Mouse (Mus musculus) intestine, embryonic 15.5 days (tissue): ENCODE results near the gene Foxj2. TPM values are rescaled to one million over a fixed set of nuclear protein-coding genes. Genes with fewer than 3 reads are reported as not detected.

Experiments used
- ATAC-seq: fragments of 200-750 bp; cut with Nextera tagmentation; 2 replicates; pipeline ENCODE4 v1.8.0; 2017; ENCODE audit warnings: moderate TSS enrichment, moderate library complexity
- H3K27ac ChIP-seq: fragments of 300-500 bp; sonication (generic); 2 replicates; pipeline ENCODE4 v1.5.1; 2015; ENCODE audit warnings: mild to moderate bottlenecking, inconsistent platforms
- H3K27me3 ChIP-seq: fragments of 300-500 bp; sonication (generic); replicated peaks from 2 replicates; pipeline ENCODE4 v1.6.1; 2015; ENCODE audit warnings: inconsistent platforms
- H3K36me3 ChIP-seq: fragments of 300-500 bp; sonication (generic); 2 replicates; pipeline ENCODE4 v1.6.1; 2015; ENCODE audit warnings: inconsistent platforms
- H3K4me1 ChIP-seq: fragments of 300-500 bp; sonication (generic); replicated peaks from 2 replicates; pipeline ENCODE4 v1.6.1; 2015; ENCODE audit warnings: inconsistent platforms
- H3K4me2 ChIP-seq: fragments of 300-500 bp; sonication (generic); replicated peaks from 2 replicates; pipeline ENCODE4 v1.6.1; 2015; ENCODE audit warnings: mild to moderate bottlenecking, inconsistent platforms
- H3K4me3 ChIP-seq: fragments of 300-500 bp; sonication (generic); replicated peaks from 2 replicates; pipeline ENCODE4 v1.5.1; 2015; ENCODE audit warnings: inconsistent platforms
- H3K9ac ChIP-seq: fragments of 300-500 bp; sonication (generic); 2 replicates; pipeline ENCODE4 v1.6.1; 2015; ENCODE audit warnings: inconsistent platforms
- H3K9me3 ChIP-seq: fragments of 300-500 bp; sonication (generic); 2 replicates; pipeline ENCODE4 v1.6.1; 2016; ENCODE audit warnings: inconsistent platforms
- WGBS: fragments of 180-500 bp; shearing (Covaris S2); methylation state at CpG from one replicate; pipeline ENCODE4 v1.1.7; 2015; 5-methylcytosine and 5-hydroxymethylcytosine counted together
- polyA plus RNA-seq: library from polyadenylated mRNA; unstranded; fragments of >200 nt; fragmentation: Nextera tagmentation; extraction: Ambion mirVana; gene quantifications from 2 replicates; pipeline ENCODE4 v1.2.1, GENCODE M21; 2015

The Foxj2 gene
- polyA plus RNA-seq, 1 experiment from 2014 or later: 3.9 TPM

GRCm38 (mm10) chr6:122854552-122854951 lies 34.8 kb downstream of the Foxj2 start:
- 74% methylated on average over 12 of the region's 12 CpGs for WGBS
- Histone ChIP-seq H3K27me3 (no peaks in the 10 kb centered on the region), H3K27ac (no peak overlapping the region), H3K9me3 (no peaks in the 10 kb centered on the region), H3K4me1 (no peaks in the 10 kb centered on the region), H3K4me2 (no peak overlapping the region), H3K36me3 (no peaks in the 10 kb centered on the region), H3K4me3 (no peak overlapping the region), H3K9ac (no peak overlapping the region)
- ATAC-seq: no peak

GRCm38 (mm10) chr6:122855955-122856354 lies 36.2 kb downstream of the Foxj2 start, which contains the start of gene C3ar1:
Gene C3ar1, minus strand, starts transcription at chr6:122856161.
- Histone ChIP-seq H3K9ac (no peak within 1 kb of the TSS), H3K4me2 (no peak within 1 kb of the TSS), H3K27me3 (no peaks in the 10 kb centered on the region), H3K4me3 (no peak within 1 kb of the TSS), H3K36me3 (no peaks in the 10 kb centered on the region), H3K9me3 (no peaks in the 10 kb centered on the region; the same call in 1 of the 2 replicates), H3K27ac (no peak within 1 kb of the TSS), H3K4me1 (no peaks in the 10 kb centered on the region)
- WGBS: 58% methylated on average over 7 of the region's 7 CpGs
- 0 out of 2 replicates have a peak, but pooled peaks have one; percentile 61 for ATAC-seq

DNA sequence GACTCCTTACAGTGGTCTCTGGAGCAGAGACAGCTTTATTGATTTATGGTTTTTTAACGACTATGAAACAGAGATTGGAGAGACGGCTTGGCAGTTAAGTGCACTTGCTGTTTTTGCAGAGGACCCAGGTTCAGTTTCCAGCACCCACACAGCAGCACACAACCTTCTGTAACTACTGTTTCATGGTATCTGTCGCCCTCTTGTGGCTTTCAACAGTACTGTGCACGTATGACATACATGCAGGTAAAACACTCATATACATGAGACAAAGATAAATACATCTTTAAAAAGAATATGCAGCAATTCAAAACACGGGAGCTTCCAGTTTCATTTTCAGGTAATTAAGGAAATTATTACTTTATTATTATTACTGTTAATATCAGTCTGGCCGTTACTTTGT lies 42.7 kb downstream of the Foxj2 start:
- H3K4me1 ChIP-seq: no peaks in the 10 kb centered on the region
- H3K4me3 ChIP-seq: no peak overlapping the region
- no peak overlapping the region for H3K27ac ChIP-seq
- peaks cover 4% of the 10 kb centered on the region; the same call in 1 of the 2 replicates for H3K9me3 ChIP-seq
- ATAC-seq: no peak
- no peak overlapping the region for H3K9ac ChIP-seq
- H3K4me2 ChIP-seq: no peak overlapping the region
- H3K36me3 ChIP-seq: no peaks in the 10 kb centered on the region
- H3K27me3 ChIP-seq: no peaks in the 10 kb centered on the region
- 67% methylated on average over 6 of the region's 6 CpGs for WGBS

DNA sequence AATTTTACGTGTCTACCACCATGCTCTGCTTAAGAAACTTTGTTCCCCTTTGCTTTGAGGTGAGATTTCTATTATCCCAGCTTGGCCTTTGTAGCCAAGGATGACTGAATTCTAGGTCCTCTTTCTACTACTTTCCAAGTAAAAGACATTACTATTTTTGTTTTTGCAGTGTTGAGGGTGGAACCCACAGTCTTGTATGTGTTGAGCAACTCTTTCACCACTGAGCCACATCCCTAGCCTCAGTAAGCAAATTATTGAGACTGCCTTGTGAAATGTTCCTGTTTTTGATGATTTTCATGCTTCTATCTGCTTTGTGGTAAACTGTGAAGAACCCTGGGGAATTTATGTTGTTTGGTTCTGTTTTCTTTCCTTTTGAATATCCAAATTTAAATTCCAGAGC lies 43.2 kb downstream of the Foxj2 start:
- H3K4me2 ChIP-seq: no peak overlapping the region
- H3K9ac ChIP-seq: no peak overlapping the region
- H3K4me3 ChIP-seq: no peak overlapping the region
- no peak for ATAC-seq
- WGBS: 85% methylated on average over 1 of the region's 1 CpGs
- no peaks in the 10 kb centered on the region for H3K4me1 ChIP-seq
- H3K36me3 ChIP-seq: no peaks in the 10 kb centered on the region
- no peaks in the 10 kb centered on the region for H3K27me3 ChIP-seq
- no peak overlapping the region for H3K27ac ChIP-seq
- peaks cover 4% of the 10 kb centered on the region; the same call in 1 of the 2 replicates for H3K9me3 ChIP-seq

DNA sequence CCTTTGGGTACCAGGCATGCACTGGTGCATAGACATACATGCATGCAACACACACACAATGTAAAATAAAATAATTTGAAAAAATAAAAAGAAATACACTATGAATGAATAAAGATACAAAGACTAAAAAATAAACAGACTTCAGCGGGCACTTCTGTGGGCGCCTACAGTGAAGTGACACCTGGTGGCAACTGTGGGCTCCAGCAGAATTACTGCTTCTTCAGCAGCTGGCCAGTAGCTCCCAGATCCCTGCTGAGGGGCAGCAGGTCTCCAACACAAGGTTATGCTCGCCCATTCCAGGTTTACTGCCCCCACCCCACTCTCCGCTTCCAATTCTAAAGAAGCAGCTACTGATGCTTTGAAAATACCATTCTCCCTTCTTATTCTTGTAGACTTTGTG lies 48.2 kb downstream of the Foxj2 start:
- no peaks in the 10 kb centered on the region for H3K9me3 ChIP-seq
- H3K36me3 ChIP-seq: no peaks in the 10 kb centered on the region
- no peaks in the 10 kb centered on the region for H3K4me1 ChIP-seq
- no peak overlapping the region for H3K9ac ChIP-seq
- no peak for ATAC-seq
- H3K4me2 ChIP-seq: no peak overlapping the region
- H3K27ac ChIP-seq: no peak overlapping the region
- no peaks in the 10 kb centered on the region for H3K27me3 ChIP-seq
- no peak overlapping the region for H3K4me3 ChIP-seq
- WGBS: 57% methylated on average over 4 of the region's 4 CpGs

DNA sequence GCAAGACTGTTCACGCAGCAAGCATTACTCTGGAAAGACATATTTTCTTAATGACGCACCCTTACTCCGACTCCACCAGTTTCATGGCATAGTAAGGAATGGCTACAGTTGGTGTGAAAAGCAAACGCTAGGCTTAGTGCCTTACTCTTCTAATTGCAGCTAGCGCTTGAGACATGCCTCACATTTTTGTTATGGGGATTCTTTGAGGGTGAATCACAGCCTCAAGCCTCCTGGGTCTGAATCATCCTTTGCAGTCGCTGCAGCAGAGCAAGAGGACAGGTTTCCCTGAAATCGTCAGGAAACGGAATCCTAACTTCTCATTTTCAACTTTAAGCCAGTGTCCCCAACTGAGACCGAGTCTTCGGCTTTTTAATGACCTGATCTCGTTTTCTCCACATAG lies 50.1 kb downstream of the Foxj2 start:
- H3K9ac ChIP-seq: no peak overlapping the region

DNA sequence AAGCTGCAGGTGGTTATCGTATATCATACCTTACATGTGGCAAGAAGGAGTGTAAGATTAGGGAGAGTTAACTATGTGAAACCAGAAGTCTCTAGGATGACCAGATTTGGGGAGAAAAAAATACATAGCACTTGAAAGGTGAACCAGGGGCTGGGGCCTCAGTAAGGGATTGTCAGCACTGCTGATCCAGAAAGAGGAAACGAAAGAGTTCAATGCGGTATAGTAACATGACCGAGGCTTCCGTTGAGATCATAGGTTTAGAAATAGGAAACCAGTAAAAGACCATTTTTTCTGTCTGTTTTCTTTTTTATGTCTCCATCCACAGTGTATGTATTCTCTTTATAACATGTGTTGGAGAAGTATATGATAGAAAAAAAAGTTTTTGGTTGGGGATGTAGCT lies 53.1 kb downstream of the Foxj2 start:
- no peaks in the 10 kb centered on the region for H3K36me3 ChIP-seq
- H3K4me1 ChIP-seq: 0 out of 2 replicates have a peak, but pooled peaks cover 5% of the 10 kb centered on the region
- no peaks in the 10 kb centered on the region for H3K27me3 ChIP-seq
- H3K4me2 ChIP-seq: no peak overlapping the region
- H3K4me3 ChIP-seq: no peak overlapping the region
- H3K9ac ChIP-seq: no peak overlapping the region
- no peak overlapping the region for H3K27ac ChIP-seq
- ATAC-seq: no peak
- H3K9me3 ChIP-seq: no peaks in the 10 kb centered on the region
- 95% methylated on average over 5 of the region's 5 CpGs for WGBS

More for the DNA sequence above, 50.1 kb downstream of the Foxj2 start:
- Histone ChIP-seq H3K4me2 (no peak overlapping the region), H3K9me3 (no peaks in the 10 kb centered on the region), H3K27me3 (no peaks in the 10 kb centered on the region), H3K4me1 (no peaks in the 10 kb centered on the region), H3K36me3 (no peaks in the 10 kb centered on the region), H3K4me3 (no peak overlapping the region), H3K27ac (no peak overlapping the region)
- ATAC-seq: no peak
- WGBS: 75% methylated on average over 11 of the region's 11 CpGs

GRCm38 (mm10) chr6:122873871-122874719 lies 54.4 kb downstream of the Foxj2 start, which contains the start of gene Necap1:
Gene Necap1, plus strand, starts transcription at chr6:122874474.
- peak within 1 kb of the TSS; percentile 54 for H3K4me2 ChIP-seq
- H3K4me1 ChIP-seq: 0 out of 2 replicates have a peak, but pooled peaks cover 5% of the 10 kb centered on the region
- peak within 1 kb of the TSS; percentile 94 for H3K9ac ChIP-seq
- ATAC-seq: peak; percentile 98
- 7% methylated on average over 43 of the region's 43 CpGs for WGBS
- H3K4me3 ChIP-seq: peak within 1 kb of the TSS; percentile 84
- no peaks in the 10 kb centered on the region for H3K36me3 ChIP-seq
- H3K9me3 ChIP-seq: no peaks in the 10 kb centered on the region
- no peaks in the 10 kb centered on the region for H3K27me3 ChIP-seq
- peak within 1 kb of the TSS; percentile 88 for H3K27ac ChIP-seq

DNA sequence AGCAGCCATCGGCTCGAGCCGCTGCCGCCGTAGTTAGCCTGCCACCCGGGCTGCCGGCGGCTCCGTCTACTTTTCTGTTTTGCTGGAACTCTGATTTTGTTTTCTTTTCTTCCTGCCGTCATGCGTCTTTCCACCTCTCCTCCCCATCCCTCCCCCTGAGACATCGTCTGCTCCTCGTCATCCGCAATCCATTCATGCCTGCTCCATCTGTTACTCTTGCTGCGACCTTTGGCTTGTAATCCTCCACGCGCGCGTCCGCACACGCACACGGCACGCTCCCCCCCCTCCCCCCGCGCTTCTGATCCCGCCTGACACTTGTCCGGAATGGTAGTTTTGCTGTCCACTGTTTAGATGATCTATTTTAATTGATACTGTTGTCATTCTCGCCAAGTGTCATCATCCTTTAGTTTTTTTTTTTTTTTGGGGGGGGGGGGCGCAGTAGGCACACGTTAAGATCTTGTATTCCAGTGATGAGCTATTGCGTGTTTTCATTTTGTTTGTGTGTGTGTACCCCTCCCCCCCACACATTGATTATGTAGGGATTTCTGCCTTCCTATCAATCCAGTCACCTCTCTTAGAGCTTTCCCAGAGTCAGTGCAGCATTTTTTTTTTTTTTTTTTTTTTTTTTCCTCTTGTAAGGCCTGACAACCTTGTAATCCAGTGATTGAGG lies 55.1 kb downstream of the Foxj2 start:
- under 1% methylated on average over 31 of the region's 31 CpGs for WGBS
- peak overlapping the region; percentile 94 for H3K9ac ChIP-seq

GRCm38 (mm10) chr6:122879141-122879735 lies 59.5 kb downstream of the Foxj2 start:
- no peak overlapping the region for H3K9ac ChIP-seq
- peaks cover 30% of the 10 kb centered on the region for H3K36me3 ChIP-seq
- no peak for ATAC-seq
- 73% methylated on average over 7 of the region's 7 CpGs for WGBS
- H3K4me2 ChIP-seq: no peak overlapping the region
- H3K27ac ChIP-seq: no peak overlapping the region
- no peak overlapping the region for H3K4me3 ChIP-seq
- no peaks in the 10 kb centered on the region for H3K9me3 ChIP-seq
- 0 out of 2 replicates have a peak, but pooled peaks cover 5% of the 10 kb centered on the region for H3K4me1 ChIP-seq
- no peaks in the 10 kb centered on the region for H3K27me3 ChIP-seq

More for the DNA sequence above, 55.1 kb downstream of the Foxj2 start:
- H3K27me3 ChIP-seq: no peaks in the 10 kb centered on the region
- 0 out of 2 replicates have a peak, but pooled peaks cover 5% of the 10 kb centered on the region for H3K4me1 ChIP-seq
- no peaks in the 10 kb centered on the region for H3K9me3 ChIP-seq
- H3K27ac ChIP-seq: peak overlapping the region; percentile 88
- H3K36me3 ChIP-seq: no peaks in the 10 kb centered on the region
- ATAC-seq: peak; percentile 77
- H3K4me2 ChIP-seq: peak overlapping the region; percentile 54
- peak overlapping the region; percentile 84 for H3K4me3 ChIP-seq

GRCm38 (mm10) chr6:122879781-122880505 lies 60.2 kb downstream of the Foxj2 start:
- Histone ChIP-seq H3K36me3 (peaks cover 33% of the 10 kb centered on the region), H3K4me3 (no peak overlapping the region), H3K9ac (no peak overlapping the region), H3K9me3 (no peaks in the 10 kb centered on the region), H3K4me1 (0 out of 2 replicates have a peak, but pooled peaks cover 5% of the 10 kb centered on the region), H3K4me2 (no peak overlapping the region), H3K27me3 (no peaks in the 10 kb centered on the region), H3K27ac (no peak overlapping the region)
- WGBS: 77% methylated on average over 7 of the region's 7 CpGs
- ATAC-seq: peak; percentile 54
